Mouse (Mus musculus): ENCODE measurements around the gene A030005L19Rik.
"Not testable (repeated sequence)": the region's sequence is repeated elsewhere in the genome, so short reads cannot be mapped to it uniquely, and the experiment has no call there.

A030005L19Rik gene

DNA sequence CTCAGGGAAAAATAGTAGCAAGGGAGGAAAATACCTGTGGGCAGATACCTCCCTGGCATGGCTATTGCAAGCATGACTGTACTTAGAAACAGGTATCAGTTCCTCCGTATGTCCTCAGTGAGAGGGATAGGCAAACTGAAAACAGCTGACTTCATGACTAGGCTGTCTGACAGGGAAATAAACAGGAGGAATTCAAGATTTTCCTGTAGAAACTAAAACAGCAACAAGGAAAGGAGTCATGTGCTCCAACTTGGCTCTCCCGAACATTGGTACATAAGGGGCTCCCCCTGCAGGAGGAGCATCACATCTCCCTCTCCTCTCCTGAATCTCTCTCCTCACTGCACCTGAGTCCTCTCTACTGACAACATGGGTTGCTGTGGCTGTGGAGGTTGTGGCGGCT is at the start of gene A030005L19Rik:
A030005L19Rik (plus strand) TSS at position 301 of the 400 bp plus-strand sequence.
- DNase-seq (ENCODE audit: low spot score in 2 of 2), result no peak

DNA sequence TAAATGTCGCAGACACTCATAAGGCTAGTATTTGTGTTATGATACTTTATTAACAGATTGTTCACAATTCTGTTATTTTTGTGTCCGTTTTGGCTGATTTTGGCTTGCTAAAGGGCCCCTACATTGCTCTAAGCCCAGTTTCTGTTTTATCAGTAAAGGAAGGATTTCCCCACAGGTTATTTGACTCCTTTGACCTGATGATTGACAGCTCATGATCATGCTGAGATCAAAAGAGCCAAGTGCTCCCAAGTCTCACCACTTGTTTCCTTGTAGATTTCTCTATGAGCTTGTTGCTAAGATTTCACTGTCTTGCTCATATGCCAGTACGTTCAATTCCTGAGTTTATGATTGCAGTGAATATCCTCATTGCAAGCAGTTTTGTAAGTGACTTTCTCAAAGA is 42.9 kb upstream of the A030005L19Rik start:
- no peak for DNase-seq (ENCODE audit: low spot score in 2 of 2)

DNA sequence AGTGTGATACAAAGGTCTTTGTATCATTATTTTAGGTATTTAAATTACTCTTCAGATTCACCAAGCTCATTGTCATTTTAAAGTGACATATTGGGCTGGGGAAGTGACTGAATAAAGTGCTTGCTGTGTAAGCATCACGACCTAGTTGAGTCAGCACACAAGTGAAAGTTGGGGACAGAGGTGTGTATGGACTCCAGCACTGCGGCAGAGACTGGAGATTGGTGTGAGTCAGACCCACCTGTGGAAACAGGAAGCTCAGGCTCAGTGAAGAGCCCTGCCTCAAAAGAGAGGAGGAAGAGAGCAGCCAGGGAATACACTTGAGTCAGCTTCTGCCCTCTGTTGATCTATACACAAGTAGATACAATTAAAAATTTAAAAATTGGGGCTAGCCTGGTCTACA is 34.0 kb upstream of the A030005L19Rik start:
- no peak for DNase-seq (ENCODE audit: low spot score in 2 of 2)

DNA sequence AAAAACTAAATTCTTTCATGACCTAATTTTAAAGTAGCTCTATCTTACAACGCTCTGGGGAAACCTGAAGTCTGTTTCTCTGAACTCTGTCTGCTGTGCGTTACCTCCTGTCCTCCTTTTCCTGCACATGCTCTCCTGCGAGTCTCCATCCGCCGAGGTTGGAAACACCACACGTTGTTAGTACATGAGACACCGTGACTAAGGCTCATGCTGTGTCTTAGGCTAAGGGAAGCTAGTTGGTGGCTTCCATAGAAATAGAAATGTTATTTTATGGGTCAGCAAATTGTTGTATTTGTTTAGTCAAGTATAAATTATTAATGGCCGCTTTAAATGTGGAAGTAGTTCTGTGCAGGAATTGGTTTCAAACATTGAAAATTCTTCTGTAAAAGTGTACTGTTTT is 32.9 kb upstream of the A030005L19Rik start:
- DNase-seq (ENCODE audit: low spot score in 2 of 2), result no peak

DNA sequence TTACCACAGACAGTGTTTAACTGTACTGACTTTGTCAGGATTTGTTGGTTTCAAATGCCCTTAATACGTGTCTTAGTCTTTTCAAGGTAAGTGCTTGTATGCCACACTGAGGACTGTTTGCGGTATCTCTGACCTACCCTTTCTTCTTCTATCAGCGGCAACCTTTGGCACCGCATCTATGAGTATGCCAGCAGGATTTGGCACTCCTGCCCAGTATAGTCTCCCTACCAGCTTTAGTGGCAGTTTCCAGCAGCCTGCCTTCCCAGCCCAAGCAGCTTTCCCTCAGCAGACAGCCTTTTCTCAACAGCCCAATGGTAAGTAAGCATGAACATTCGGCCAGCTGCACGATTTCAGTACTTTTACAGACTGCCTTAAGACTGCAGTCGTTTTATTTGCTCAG is 19.9 kb upstream of the A030005L19Rik start:
- DNase-seq (ENCODE audit: low spot score in 2 of 2), result no peak

DNA sequence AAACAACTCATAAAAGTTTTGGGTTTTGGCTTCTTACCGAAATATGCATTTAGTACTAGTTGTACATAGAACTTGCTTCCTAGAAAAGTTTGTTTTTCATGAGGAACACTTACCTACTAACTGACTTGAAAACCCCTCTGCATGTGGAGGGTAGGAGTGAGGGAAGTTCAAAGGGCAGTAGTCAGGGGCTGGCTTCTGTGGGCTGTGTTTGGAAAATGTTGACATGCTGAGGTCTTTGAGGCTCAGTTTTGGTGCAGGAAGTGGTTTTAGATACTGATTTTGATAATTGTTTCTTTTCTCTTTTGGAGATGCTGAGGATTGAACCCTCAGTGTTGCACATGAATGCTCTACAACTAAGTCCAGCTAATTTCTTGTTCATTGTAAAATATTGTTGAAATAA is 12.6 kb upstream of the A030005L19Rik start:
- no peak for DNase-seq (ENCODE audit: low spot score in 2 of 2)

DNA sequence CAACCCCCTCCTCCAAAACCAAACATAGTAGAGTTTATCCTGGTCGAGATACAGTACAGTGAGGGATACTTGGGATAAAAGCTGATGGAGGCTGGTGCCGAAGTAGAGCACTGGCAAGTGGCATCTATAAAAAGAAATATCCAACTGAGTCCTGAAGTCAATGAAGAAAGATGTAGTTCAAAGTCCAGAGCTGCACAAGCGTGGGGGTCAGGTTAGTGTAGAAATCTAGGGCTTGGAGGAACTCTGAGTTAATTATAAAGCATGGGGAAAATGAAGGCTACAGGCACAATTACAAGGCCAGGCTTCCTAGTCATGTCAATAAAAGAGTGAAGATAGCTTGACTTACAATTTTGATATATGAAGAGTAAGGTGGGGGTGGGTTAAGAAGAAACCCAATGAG is 11.9 kb upstream of the A030005L19Rik start:
- no peak for DNase-seq (ENCODE audit: low spot score in 2 of 2)

DNA sequence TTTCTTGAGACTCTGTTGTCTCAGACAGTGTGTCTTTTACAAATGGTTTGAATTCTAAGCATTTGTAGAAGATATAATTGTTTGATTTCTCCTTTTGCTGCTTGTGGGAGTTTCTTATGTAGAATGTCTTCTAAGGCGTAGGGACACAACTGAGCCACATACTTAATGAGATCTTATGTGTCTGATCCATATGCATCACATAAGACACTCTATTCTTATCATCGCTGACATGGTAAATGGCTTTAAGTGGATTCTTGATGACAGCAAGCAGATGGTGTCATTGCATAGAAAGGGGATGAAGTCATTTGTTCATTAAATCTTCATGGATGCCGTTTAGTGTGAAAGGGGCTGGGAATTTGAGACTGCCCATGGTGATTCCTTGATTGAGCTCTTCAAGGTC is 7.2 kb upstream of the A030005L19Rik start:
- DNase-seq (ENCODE audit: low spot score in 2 of 2), result no peak

DNA sequence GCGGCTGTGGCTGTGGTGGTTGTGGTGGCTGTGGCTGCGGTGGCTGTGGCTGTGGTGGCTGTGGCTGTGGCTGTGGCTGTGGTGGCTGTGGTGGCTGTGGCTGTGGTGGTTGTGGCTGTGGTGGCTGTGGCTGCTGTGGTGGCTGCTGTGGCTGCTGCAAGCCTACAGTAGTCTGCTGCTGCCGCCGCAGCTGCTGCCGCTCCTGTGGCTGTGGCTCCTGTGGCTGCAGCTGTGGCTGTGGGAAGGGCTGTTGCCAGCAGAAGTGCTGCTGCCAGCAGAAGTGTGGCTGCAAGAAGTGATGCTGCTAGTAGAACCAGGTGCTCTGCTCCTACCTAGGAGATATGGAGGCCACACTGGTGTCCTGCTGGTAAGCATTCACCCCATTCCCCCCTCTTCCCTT is 309 bp downstream of the A030005L19Rik start:
- DNase-seq (ENCODE audit: low spot score in 2 of 2), result not testable (repeated sequence)

DNA sequence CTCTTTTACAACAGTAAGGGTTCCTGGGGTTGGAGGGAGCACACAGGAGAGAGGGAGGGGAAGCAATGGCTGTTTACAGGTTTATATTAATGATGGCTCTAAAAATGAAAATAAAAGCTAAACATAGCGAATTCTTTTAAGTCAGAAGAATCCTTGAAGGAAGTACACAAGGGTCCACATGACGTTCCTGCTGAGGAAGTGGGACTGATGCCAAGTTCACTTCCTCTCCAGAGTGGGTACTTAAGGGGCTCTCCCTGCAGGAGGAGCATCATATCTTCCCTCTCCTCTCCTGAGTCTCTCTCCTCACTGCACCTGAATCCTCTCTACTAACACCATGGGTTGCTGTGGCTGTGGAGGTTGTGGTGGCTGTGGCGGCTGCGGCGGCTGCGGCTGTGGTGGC is 11.5 kb downstream of the A030005L19Rik start, which contains the start of gene A030014E15Rik:
A030014E15Rik (plus strand) TSS at position 268 of the 400 bp plus-strand sequence.
- DNase-seq (ENCODE audit: low spot score in 2 of 2), result no peak

DNA sequence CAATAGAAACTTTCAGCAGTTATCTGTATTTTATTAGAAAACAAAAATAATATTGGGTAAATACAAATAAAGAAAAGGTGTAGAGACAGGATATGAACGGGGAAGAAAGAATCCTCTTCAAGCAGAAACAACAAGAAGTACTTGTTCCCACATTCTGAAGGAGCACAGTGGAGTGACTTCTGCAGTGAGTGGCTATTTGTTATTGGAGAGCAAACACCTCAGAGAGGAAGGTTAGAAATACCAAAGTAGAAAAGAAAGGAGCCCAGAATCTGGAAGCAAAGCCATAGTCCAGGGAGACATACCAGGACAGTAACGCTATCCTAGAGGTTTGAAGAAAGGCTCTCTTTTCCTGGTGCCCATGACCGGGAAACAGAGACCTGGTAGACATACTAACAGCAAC is 17.4 kb downstream of the A030005L19Rik start:
- DNase-seq (ENCODE audit: low spot score in 2 of 2), result not testable (repeated sequence)

DNA sequence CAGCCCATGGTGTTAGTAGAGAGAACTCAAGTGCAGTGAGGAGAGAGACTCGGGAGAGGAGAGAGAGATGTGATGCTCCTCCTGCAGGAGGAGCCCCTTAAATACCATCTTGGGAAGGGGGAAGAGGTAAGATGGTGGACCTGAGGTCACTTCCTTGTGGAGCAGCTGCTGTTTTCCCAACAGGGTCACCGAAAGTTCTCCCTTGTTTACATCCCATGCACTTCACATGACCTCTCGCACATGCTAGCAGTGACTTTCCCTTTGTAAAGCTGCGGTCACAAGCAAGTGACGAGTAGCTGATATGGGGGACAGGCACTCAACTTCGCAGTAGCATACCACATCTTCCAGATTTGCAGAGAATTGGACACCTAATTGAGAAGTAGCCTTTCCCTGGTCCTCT is 18.2 kb downstream of the A030005L19Rik start, which contains the start of gene Gm6217:
Gm6217 (minus strand) TSS at position 74 of the 400 bp plus-strand sequence.
- not testable (repeated sequence) for DNase-seq (ENCODE audit: low spot score in 2 of 2)

DNA sequence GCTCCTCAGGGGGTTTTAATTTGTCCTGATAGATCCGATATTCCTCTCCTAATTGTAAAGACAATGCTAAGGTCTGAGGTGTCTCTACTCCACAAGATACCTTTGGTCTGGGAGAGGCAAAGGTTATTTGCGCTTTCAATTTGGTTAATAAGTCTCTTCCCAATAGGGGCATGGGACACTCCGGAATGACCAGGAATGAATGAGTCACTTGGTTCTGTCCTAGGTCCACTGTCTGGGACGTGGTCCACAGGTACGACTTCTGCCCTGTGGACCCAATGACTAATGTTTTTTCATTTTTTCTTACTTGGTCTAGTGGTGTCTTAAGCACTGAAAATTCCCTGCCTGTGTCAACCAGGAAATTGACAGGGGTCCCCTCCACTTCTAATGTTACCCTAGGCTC is 25.5 kb downstream of the A030005L19Rik start:
- no peak for DNase-seq (ENCODE audit: low spot score in 2 of 2)

DNA sequence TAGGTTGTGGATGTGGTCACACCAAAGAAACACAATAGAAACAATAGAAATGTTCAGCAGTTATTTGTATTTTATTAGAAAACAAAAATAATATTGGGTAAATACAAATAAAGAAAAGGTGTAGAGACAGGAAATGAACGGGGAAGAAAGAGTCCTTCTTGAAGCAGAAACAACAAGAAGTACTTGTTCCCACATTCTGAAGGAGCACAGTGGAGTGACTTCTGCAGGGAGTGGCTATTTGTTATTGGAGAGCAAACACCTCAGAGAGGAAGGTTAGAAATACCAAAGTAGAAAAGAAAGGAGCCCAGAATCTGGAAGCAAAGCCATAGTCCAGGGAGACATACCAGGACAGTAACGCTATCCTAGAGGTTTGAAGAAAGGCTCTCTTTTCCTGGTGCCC is 29.4 kb downstream of the A030005L19Rik start:
- not testable (repeated sequence) for DNase-seq (ENCODE audit: low spot score in 2 of 2)

DNA sequence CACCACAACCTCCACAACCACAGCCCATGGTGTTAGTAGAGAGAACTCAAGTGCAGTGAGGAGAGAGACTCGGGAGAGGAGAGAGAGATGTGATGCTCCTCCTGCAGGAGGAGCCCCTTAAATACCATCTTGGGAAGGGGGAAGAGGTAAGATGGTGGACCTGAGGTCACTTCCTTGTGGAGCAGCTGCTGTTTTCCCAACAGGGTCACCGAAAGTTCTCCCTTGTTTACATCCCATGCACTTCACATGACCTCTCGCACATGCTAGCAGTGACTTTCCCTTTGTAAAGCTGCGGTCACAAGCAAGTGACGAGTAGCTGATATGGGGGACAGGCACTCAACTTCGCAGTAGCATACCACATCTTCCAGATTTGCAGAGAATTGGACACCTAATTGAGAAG is 30.2 kb downstream of the A030005L19Rik start, which contains the start of gene A030003K21Rik:
A030003K21Rik (minus strand) TSS at position 94 of the 400 bp plus-strand sequence.
- not testable (repeated sequence) for DNase-seq (ENCODE audit: low spot score in 2 of 2)

DNA sequence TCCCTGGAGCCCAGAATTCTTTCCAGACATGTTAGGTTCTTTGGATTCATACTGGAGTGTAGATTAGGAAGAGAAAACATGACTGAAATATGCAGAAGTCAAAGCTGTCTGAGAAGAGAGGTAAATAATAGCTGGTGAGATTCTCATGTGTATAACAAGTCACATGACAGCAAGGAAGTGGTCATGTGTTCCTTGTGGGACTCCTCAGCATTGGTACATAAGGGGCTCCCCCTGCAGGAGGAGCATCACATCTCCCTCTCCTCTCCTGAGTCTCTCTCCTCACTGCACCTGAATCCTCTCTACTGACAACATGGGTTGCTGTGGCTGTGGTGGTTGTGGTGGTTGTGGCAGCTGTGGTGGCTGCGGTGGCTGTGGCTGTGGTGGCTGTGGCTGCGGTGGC is 32.9 kb downstream of the A030005L19Rik start:
- not testable (repeated sequence) for DNase-seq (ENCODE audit: low spot score in 2 of 2)

DNA sequence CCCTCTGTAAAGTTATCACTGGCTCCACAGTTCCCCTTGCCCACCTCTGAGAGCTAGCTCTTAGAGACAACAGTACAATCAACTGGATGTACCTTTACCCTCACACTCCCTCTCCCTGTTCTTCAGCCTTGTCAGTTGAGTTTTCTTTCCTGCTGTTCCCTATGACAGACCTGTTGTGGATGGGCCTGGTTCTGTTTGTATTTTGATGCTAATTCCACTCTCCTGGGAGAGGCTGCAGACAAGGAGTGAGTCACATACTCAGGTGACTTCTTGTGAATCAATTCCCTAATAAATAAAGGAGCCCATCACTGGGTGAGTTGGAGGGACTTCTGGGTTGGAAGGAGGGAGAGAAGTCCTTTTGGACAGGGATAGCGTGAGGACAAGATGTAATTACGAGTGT is 35.5 kb downstream of the A030005L19Rik start:
- no peak for DNase-seq (ENCODE audit: low spot score in 2 of 2)

DNA sequence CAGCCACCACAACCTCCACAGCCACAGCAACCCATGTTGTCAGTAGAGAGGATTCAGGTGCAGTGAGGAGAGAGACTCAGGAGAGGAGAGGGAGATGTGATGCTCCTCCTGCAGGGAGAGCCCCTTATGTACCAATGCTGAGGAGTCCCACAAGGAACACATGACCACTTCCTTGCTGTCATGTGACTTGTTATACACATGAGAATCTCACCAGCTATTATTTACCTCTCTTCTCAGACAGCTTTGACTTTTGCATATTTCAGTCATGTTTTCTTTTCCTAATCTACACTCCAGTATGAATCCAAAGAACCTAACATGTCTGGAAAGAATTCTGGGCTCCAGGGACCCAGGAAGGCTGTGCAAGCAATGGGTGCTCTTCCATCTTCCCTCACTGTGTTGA is 42.8 kb downstream of the A030005L19Rik start, which contains the start of gene Gm7544:
Gm7544 (minus strand) TSS at position 101 of the 400 bp plus-strand sequence.
- DNase-seq (ENCODE audit: low spot score in 2 of 2), result not testable (repeated sequence)

DNA sequence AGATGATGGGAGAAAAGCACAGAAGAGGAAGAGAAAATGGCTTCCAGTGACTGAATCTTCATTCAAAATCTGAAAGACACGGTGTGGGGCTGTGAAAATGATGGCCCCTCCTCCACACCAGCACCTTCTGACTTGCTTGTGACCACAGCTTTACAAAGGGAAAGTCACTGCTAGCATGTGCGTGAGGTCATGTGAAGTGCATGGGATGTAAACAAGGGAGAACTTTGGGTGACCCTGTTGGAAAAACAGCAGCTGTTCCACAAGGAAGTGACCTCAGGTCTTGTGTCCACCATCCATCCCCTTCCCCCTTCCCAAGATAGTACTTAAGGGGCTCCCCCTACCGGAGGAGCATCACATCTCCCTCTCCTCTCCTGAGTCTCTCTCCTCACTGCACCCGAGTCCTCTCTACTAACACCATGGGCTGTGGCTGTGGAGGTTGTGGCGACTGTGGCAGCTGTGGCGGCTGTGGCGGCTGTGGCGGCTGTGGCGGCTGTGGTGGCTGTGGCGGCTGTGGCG is 46.8 kb downstream of the A030005L19Rik start, which contains the start of gene Gm47955:
Gm47955 (plus strand) TSS at position 417 of the 516 bp plus-strand sequence.
- DNase-seq (ENCODE audit: low spot score in 2 of 2), result no peak

All from right cerebral cortex, postnatal 36 days (tissue).